Mouse (Mus musculus): ENCODE data around the gene Hnrnpab. TPM values are rescaled to one million over a fixed set of nuclear protein-coding genes. Genes with fewer than 3 reads are reported as not detected.
A peak's percentile ranks its signal among the peaks of the same experiment; 100 is the strongest.

Gene Hnrnpab
- polyA plus RNA-seq, 1 experiment = 749 TPM

- H3K4me3 ChIP-seq (ENCODE audit: insufficient read depth, poor library complexity, severe bottlenecking) = no peak overlapping the region
- peaks cover 21% of the 10 kb centered on the region for H3K36me3 ChIP-seq (ENCODE audit: control insufficient read depth, insufficient read depth)
- H3ac ChIP-seq (ENCODE audit: control insufficient read depth, insufficient read length, low read depth) = no peak overlapping the region
- TF ChIP-seq USF1 (IDR thresholded peaks at IDR 0.05; ENCODE audit: low read depth) (no peak), MYOD1 (IDR thresholded peaks at IDR 0.05; ENCODE audit: control insufficient read depth, insufficient read length, low read depth) (peak; percentile 32)
- H3K79me2 ChIP-seq (ENCODE audit: control insufficient read depth, insufficient read depth) = peaks cover 33% of the 10 kb centered on the region
- H3K27me3 ChIP-seq (ENCODE audit: control insufficient read depth, insufficient read depth, insufficient read length) = no peaks in the 10 kb centered on the region
- peaks cover 2% of the 10 kb centered on the region for H3K79me3 ChIP-seq (ENCODE audit: low read depth)
Measured at GRCm38 (mm10) chr11:51632130-51632753, 25.6 kb upstream of the Hnrnpab start.

- TF ChIP-seq MYOG (IDR thresholded peaks at IDR 0.05; ENCODE audit: control insufficient read depth, extremely low read depth, insufficient read length) = no peak
- no peak for TF ChIP-seq MYOD1 (IDR thresholded peaks at IDR 0.05; ENCODE audit: control insufficient read depth, insufficient read length, low read depth)
- no peak for TF ChIP-seq USF1 (IDR thresholded peaks at IDR 0.05; ENCODE audit: low read depth)
- no peak for TF ChIP-seq FOSL1 (IDR thresholded peaks at IDR 0.05; ENCODE audit: insufficient read depth, low read length, poor library complexity, severe bottlenecking)
- TF ChIP-seq CTCF (IDR thresholded peaks at IDR 0.05; ENCODE audit: control insufficient read depth, insufficient read depth, insufficient read length) = no peak
- no peak for TF ChIP-seq CEBPB (IDR thresholded peaks at IDR 0.05; ENCODE audit: low read depth)
- no peak for TF ChIP-seq MAX (IDR thresholded peaks at IDR 0.05)
- H3ac ChIP-seq (ENCODE audit: control insufficient read depth, insufficient read length, low read depth) = no peak overlapping the region
- no peaks in the 10 kb centered on the region for H3K27me3 ChIP-seq (ENCODE audit: control insufficient read depth, insufficient read depth, insufficient read length)
- H3K36me3 ChIP-seq (ENCODE audit: control insufficient read depth, insufficient read depth) = peaks cover 42% of the 10 kb centered on the region
- peaks cover 31% of the 10 kb centered on the region for H3K79me2 ChIP-seq (ENCODE audit: control insufficient read depth, insufficient read depth)
- peaks cover 2% of the 10 kb centered on the region for H3K79me3 ChIP-seq (ENCODE audit: low read depth)
- no peak overlapping the region for H3K4me3 ChIP-seq (ENCODE audit: insufficient read depth, poor library complexity, severe bottlenecking)
Measured at GRCm38 (mm10) chr11:51629651-51630314, 23.1 kb upstream of the Hnrnpab start.

GRCm38 (mm10) chr11:51627907-51628306, 21.3 kb upstream of the Hnrnpab start:
- Histone ChIP-seq H3K4me3 (ENCODE audit: insufficient read depth, poor library complexity, severe bottlenecking) (no peak overlapping the region), H3K79me2 (ENCODE audit: control insufficient read depth, insufficient read depth) (peaks cover 35% of the 10 kb centered on the region), H3K36me3 (ENCODE audit: control insufficient read depth, insufficient read depth) (peaks cover 61% of the 10 kb centered on the region), H3K27me3 (ENCODE audit: control insufficient read depth, insufficient read depth, insufficient read length) (no peaks in the 10 kb centered on the region), H3K79me3 (ENCODE audit: low read depth) (peaks cover 3% of the 10 kb centered on the region), H3ac (ENCODE audit: control insufficient read depth, insufficient read length, low read depth) (no peak overlapping the region)
- TF ChIP-seq MYOD1 (IDR thresholded peaks at IDR 0.05; ENCODE audit: control insufficient read depth, insufficient read length, low read depth) (no peak), MAX (IDR thresholded peaks at IDR 0.05) (no peak), CEBPB (IDR thresholded peaks at IDR 0.05; ENCODE audit: low read depth) (no peak), FOSL1 (IDR thresholded peaks at IDR 0.05; ENCODE audit: insufficient read depth, low read length, poor library complexity, severe bottlenecking) (no peak), MYOG (IDR thresholded peaks at IDR 0.05; ENCODE audit: control insufficient read depth, extremely low read depth, insufficient read length) (no peak), USF1 (IDR thresholded peaks at IDR 0.05; ENCODE audit: low read depth) (no peak), CTCF (IDR thresholded peaks at IDR 0.05; ENCODE audit: control insufficient read depth, insufficient read depth, insufficient read length) (no peak)

GRCm38 (mm10) chr11:51627425-51627824, 20.8 kb upstream of the Hnrnpab start:
- Histone ChIP-seq H3K79me2 (ENCODE audit: control insufficient read depth, insufficient read depth) (peaks cover 40% of the 10 kb centered on the region), H3ac (ENCODE audit: control insufficient read depth, insufficient read length, low read depth) (no peak overlapping the region), H3K27me3 (ENCODE audit: control insufficient read depth, insufficient read depth, insufficient read length) (no peaks in the 10 kb centered on the region), H3K79me3 (ENCODE audit: low read depth) (peaks cover 6% of the 10 kb centered on the region), H3K4me3 (ENCODE audit: insufficient read depth, poor library complexity, severe bottlenecking) (no peak overlapping the region), H3K36me3 (ENCODE audit: control insufficient read depth, insufficient read depth) (peaks cover 66% of the 10 kb centered on the region)
- TF ChIP-seq MYOG (IDR thresholded peaks at IDR 0.05; ENCODE audit: control insufficient read depth, extremely low read depth, insufficient read length) (no peak), CTCF (IDR thresholded peaks at IDR 0.05; ENCODE audit: control insufficient read depth, insufficient read depth, insufficient read length) (no peak), CEBPB (IDR thresholded peaks at IDR 0.05; ENCODE audit: low read depth) (no peak), FOSL1 (IDR thresholded peaks at IDR 0.05; ENCODE audit: insufficient read depth, low read length, poor library complexity, severe bottlenecking) (no peak)

- Histone ChIP-seq H3K79me3 (ENCODE audit: low read depth) (peaks cover 25% of the 10 kb centered on the region), H3K4me3 (ENCODE audit: insufficient read depth, poor library complexity, severe bottlenecking) (no peak overlapping the region), H3ac (ENCODE audit: control insufficient read depth, insufficient read length, low read depth) (peak overlapping the region; percentile 28), H3K36me3 (ENCODE audit: control insufficient read depth, insufficient read depth) (peaks cover 79% of the 10 kb centered on the region), H3K79me2 (ENCODE audit: control insufficient read depth, insufficient read depth) (peaks cover 49% of the 10 kb centered on the region), H3K27me3 (ENCODE audit: control insufficient read depth, insufficient read depth, insufficient read length) (no peaks in the 10 kb centered on the region)
- TF ChIP-seq FOSL1 (IDR thresholded peaks at IDR 0.05; ENCODE audit: insufficient read depth, low read length, poor library complexity, severe bottlenecking) (no peak), MYOD1 (IDR thresholded peaks at IDR 0.05; ENCODE audit: control insufficient read depth, insufficient read length, low read depth) (no peak), CEBPB (IDR thresholded peaks at IDR 0.05; ENCODE audit: low read depth) (no peak), USF1 (IDR thresholded peaks at IDR 0.05; ENCODE audit: low read depth) (no peak), MYOG (IDR thresholded peaks at IDR 0.05; ENCODE audit: control insufficient read depth, extremely low read depth, insufficient read length) (no peak), MAX (IDR thresholded peaks at IDR 0.05) (no peak), CTCF (IDR thresholded peaks at IDR 0.05; ENCODE audit: control insufficient read depth, insufficient read depth, insufficient read length) (no peak)
Measured at GRCm38 (mm10) chr11:51625187-51625820, 18.7 kb upstream of the Hnrnpab start.

Measured in C2C12 (cell line).